27 mouse cellular contexts compared by ENCODE assay signal in genomic region chr12:12787161-12787560, GRCm38 (mm10).
A peak's percentile ranks its signal among the peaks of the same experiment; 100 is the strongest.
DNase-seq lines count a peak whose midpoint lies in the region; ATAC-seq and TF ChIP-seq lines count a peak whose summit lies in the region.
"Had no signal": no experiment of that assay in that cellular context is flagged by ENCODE, and none has a peak within 500 bp of the region (broad histone marks: within the 10 kb centered on the region; RNA-seq: fewer than 3 reads in every experiment).

No protein-coding gene starts in this region.

- H3K36me3 ChIP-seq in forebrain, embryonic 10.5 days (replicated peaks), result no peaks in the 10 kb centered on the region
- H3K36me3 ChIP-seq in forebrain, embryonic 12.5 days (replicated peaks), result no peaks in the 10 kb centered on the region
- H3K36me3 ChIP-seq in midbrain, embryonic 14.5 days (ENCODE audit: control insufficient read depth, insufficient read depth, low read length), result no peaks in the 10 kb centered on the region
- H3K36me3 ChIP-seq in midbrain, postnatal 0 days (ENCODE audit: insufficient read depth, low read length), result no peaks in the 10 kb centered on the region
- H3K36me3 ChIP-seq in embryonic facial prominence, embryonic 12.5 days, result no peaks in the 10 kb centered on the region
- no peaks in the 10 kb centered on the region for H3K36me3 ChIP-seq in limb, embryonic 13.5 days
- H3K36me3 ChIP-seq: embryonic facial prominence, embryonic 15.5 days; G1E; heart, embryonic 15.5 days; liver, embryonic 15.5 days had no signal

- 16% methylated on average over 4 of the region's 4 CpGs for WGBS in forebrain, embryonic 10.5 days
- 20% methylated on average over 4 of the region's 4 CpGs for WGBS in forebrain, embryonic 12.5 days
- WGBS in midbrain, embryonic 14.5 days, result 33% methylated on average over 4 of the region's 4 CpGs
- 50% methylated on average over 4 of the region's 4 CpGs for WGBS in midbrain, postnatal 0 days
- 23% methylated on average over 4 of the region's 4 CpGs for WGBS in embryonic facial prominence, embryonic 12.5 days
- WGBS in limb, embryonic 13.5 days, result 24% methylated on average over 4 of the region's 4 CpGs
- 78% methylated on average over 4 of the region's 4 CpGs for WGBS in lung, adult 2 months

- H3K4me1 ChIP-seq in forebrain, embryonic 10.5 days, result peaks cover 74% of the 10 kb centered on the region
- peaks cover 49% of the 10 kb centered on the region for H3K4me1 ChIP-seq in forebrain, embryonic 12.5 days
- peaks cover 22% of the 10 kb centered on the region for H3K4me1 ChIP-seq in midbrain, embryonic 14.5 days (ENCODE audit: control insufficient read depth, insufficient read depth, low read length)
- H3K4me1 ChIP-seq in midbrain, postnatal 0 days (ENCODE audit: insufficient read depth, low read length), result peaks cover 11% of the 10 kb centered on the region
- peaks cover 32% of the 10 kb centered on the region for H3K4me1 ChIP-seq in embryonic facial prominence, embryonic 12.5 days
- H3K4me1 ChIP-seq in limb, embryonic 13.5 days, result peaks cover 41% of the 10 kb centered on the region
- H3K4me1 ChIP-seq in lung, adult 2 months (ENCODE audit: control insufficient read depth, insufficient read depth, low read length), result no peaks in the 10 kb centered on the region

- TF ChIP-seq CTCF in midbrain, postnatal 0 days (IDR thresholded peaks at IDR 0.05), result no peak
- TF ChIP-seq CTCF in lung, adult 2 months (IDR thresholded peaks at IDR 0.05; ENCODE audit: insufficient read depth, low read length), result no peak

- H3K27ac ChIP-seq in forebrain, embryonic 10.5 days, result peak overlapping the region; percentile 76
- H3K27ac ChIP-seq in forebrain, embryonic 12.5 days, result no peak overlapping the region
- no peak overlapping the region for H3K27ac ChIP-seq in midbrain, embryonic 14.5 days (replicated peaks; ENCODE audit: low read depth, low read length)
- no peak overlapping the region for H3K27ac ChIP-seq in midbrain, postnatal 0 days (ENCODE audit: low read depth, low read length)
- no peak overlapping the region for H3K27ac ChIP-seq in embryonic facial prominence, embryonic 12.5 days
- H3K27ac ChIP-seq in limb, embryonic 13.5 days, result no peak overlapping the region
- H3K27ac ChIP-seq: embryonic facial prominence, embryonic 15.5 days; heart, adult 2 months; heart, embryonic 15.5 days; layer of hippocampus, adult 2 months; liver, embryonic 15.5 days had no signal

- H3K9me3 ChIP-seq in forebrain, embryonic 10.5 days, result peaks cover under 1% of the 10 kb centered on the region; the same call in 1 of the 2 replicates
- H3K9me3 ChIP-seq in forebrain, embryonic 12.5 days, result no peaks in the 10 kb centered on the region
- no peaks in the 10 kb centered on the region for H3K9me3 ChIP-seq in midbrain, embryonic 14.5 days (ENCODE audit: control insufficient read depth, low read length)
- H3K9me3 ChIP-seq in midbrain, postnatal 0 days (ENCODE audit: low read length), result no peaks in the 10 kb centered on the region
- H3K9me3 ChIP-seq in embryonic facial prominence, embryonic 12.5 days, result no peaks in the 10 kb centered on the region
- H3K9me3 ChIP-seq in limb, embryonic 13.5 days, result no peaks in the 10 kb centered on the region
- H3K9me3 ChIP-seq: embryonic facial prominence, embryonic 15.5 days; heart, embryonic 15.5 days; liver, embryonic 15.5 days had no signal

- H3K27me3 ChIP-seq in forebrain, embryonic 10.5 days (ENCODE audit: poor library complexity, severe bottlenecking), result peaks cover 42% of the 10 kb centered on the region
- H3K27me3 ChIP-seq in forebrain, embryonic 12.5 days, result peaks cover 19% of the 10 kb centered on the region
- peaks cover 17% of the 10 kb centered on the region; the same call in 1 of the 2 replicates for H3K27me3 ChIP-seq in midbrain, embryonic 14.5 days (ENCODE audit: control insufficient read depth, insufficient read depth, low read length)
- H3K27me3 ChIP-seq in midbrain, postnatal 0 days (ENCODE audit: insufficient read depth, low read length), result 0 out of 2 replicates have a peak, but pooled peaks cover 4% of the 10 kb centered on the region
- H3K27me3 ChIP-seq in embryonic facial prominence, embryonic 12.5 days, result 0 out of 2 replicates have a peak, but pooled peaks cover 7% of the 10 kb centered on the region
- peaks cover 18% of the 10 kb centered on the region; the same call in 1 of the 2 replicates for H3K27me3 ChIP-seq in limb, embryonic 13.5 days
- H3K27me3 ChIP-seq: Patski had no signal

- ATAC-seq in forebrain, embryonic 12.5 days (ENCODE audit: low FRiP score), result no peak
- ATAC-seq in midbrain, embryonic 14.5 days (ENCODE audit: low FRiP score, low TSS enrichment), result no peak
- ATAC-seq in midbrain, postnatal 0 days (ENCODE audit: low FRiP score), result no peak
- ATAC-seq in embryonic facial prominence, embryonic 12.5 days (ENCODE audit: insufficient number of reproducible peaks, insufficient read depth, low FRiP score, low TSS enrichment), result no peak
- no peak for ATAC-seq in limb, embryonic 13.5 days (ENCODE audit: low FRiP score, low read depth)
- ATAC-seq: forebrain, postnatal 0 days; hindbrain, embryonic 16.5 days; Patski had no signal

- H3K4me3 ChIP-seq in forebrain, embryonic 10.5 days, result no peak overlapping the region; the same call in 1 of the 2 replicates
- no peak overlapping the region for H3K4me3 ChIP-seq in forebrain, embryonic 12.5 days (replicated peaks)
- no peak overlapping the region for H3K4me3 ChIP-seq in midbrain, embryonic 14.5 days (replicated peaks; ENCODE audit: low read depth, low read length)
- no peak overlapping the region for H3K4me3 ChIP-seq in midbrain, postnatal 0 days (ENCODE audit: low read depth, low read length)
- H3K4me3 ChIP-seq in embryonic facial prominence, embryonic 12.5 days, result no peak overlapping the region
- no peak overlapping the region for H3K4me3 ChIP-seq in limb, embryonic 13.5 days
- H3K4me3 ChIP-seq in lung, adult 2 months (replicated peaks; ENCODE audit: extremely low read depth, low read depth, low read length), result no peak overlapping the region
- H3K4me3 ChIP-seq: heart, adult 2 months; layer of hippocampus, adult 2 months; liver, embryonic 15.5 days had no signal

- H3K4me2 ChIP-seq in forebrain, embryonic 12.5 days, result no peak overlapping the region
- peak overlapping the region; percentile 49; the same call in 1 of the 2 replicates for H3K4me2 ChIP-seq in midbrain, embryonic 14.5 days (ENCODE audit: low read length)
- no peak overlapping the region for H3K4me2 ChIP-seq in midbrain, postnatal 0 days (ENCODE audit: low read depth, low read length, poor library complexity, severe bottlenecking)
- peak overlapping the region; percentile 46; the same call in 1 of the 2 replicates for H3K4me2 ChIP-seq in embryonic facial prominence, embryonic 12.5 days (replicated peaks)
- peak overlapping the region; percentile 62; the same call in 1 of the 2 replicates for H3K4me2 ChIP-seq in limb, embryonic 13.5 days (replicated peaks)

- H3K9ac ChIP-seq in forebrain, embryonic 12.5 days, result no peak overlapping the region
- H3K9ac ChIP-seq in midbrain, embryonic 14.5 days (replicated peaks; ENCODE audit: low read length), result no peak overlapping the region
- no peak overlapping the region for H3K9ac ChIP-seq in midbrain, postnatal 0 days (replicated peaks; ENCODE audit: low read length, poor library complexity, severe bottlenecking)
- H3K9ac ChIP-seq in embryonic facial prominence, embryonic 12.5 days, result no peak overlapping the region
- no peak overlapping the region for H3K9ac ChIP-seq in limb, embryonic 13.5 days
- H3K9ac ChIP-seq: embryonic facial prominence, embryonic 15.5 days; forebrain, postnatal 0 days; liver, embryonic 15.5 days had no signal

- no peak for TF ChIP-seq POLR2A in lung, adult 2 months (IDR thresholded peaks at IDR 0.05; ENCODE audit: borderline replicate concordance, extremely low read depth, low read depth, low read length)

- DNase-seq in forebrain, embryonic 10.5 days (ENCODE audit: extremely low spot score, low spot score), result no peak
- DNase-seq in midbrain, embryonic 14.5 days, result no peak
- DNase-seq in midbrain, postnatal 0 days (ENCODE audit: low spot score), result no peak
- no peak for DNase-seq in adrenal gland, postnatal 4 days (ENCODE audit: low spot score in 2 of 2)
- no peak for DNase-seq in lung, adult 2 months
- DNase-seq: adrenal gland, adult 2 months; cerebellum, adult 11-12 months; cerebellum, postnatal 25 days; forebrain, postnatal 0 days; gastrocnemius, postnatal 36 days; heart, adult 2 months; kidney, adult 8-10 months; kidney, postnatal 14 days; layer of hippocampus, postnatal 36 days; liver; lung, postnatal 4 days; thymus, postnatal 25 days had no signal

Comparison
In these comparisons a context has a peak if more than half of its experiments do, and no peak if none do; other contexts are left out.
1. H3K4me2 ChIP-seq: peak in midbrain, embryonic 14.5 days (single experiment), embryonic facial prominence, embryonic 12.5 days (single experiment) and limb, embryonic 13.5 days (single experiment); none in forebrain, embryonic 12.5 days (single experiment) and midbrain, postnatal 0 days (single experiment).